Mouse (Mus musculus) myocyte (in vitro differentiated cells): ENCODE results near the gene Lemd1. TPM values are rescaled to one million over a fixed set of nuclear protein-coding genes. Genes with fewer than 3 reads are reported as not detected.

Experiments
- H3K27me3 ChIP-seq: one replicate; pipeline ENCODE4 v1.6.1; 2011; ENCODE audit not compliant: control insufficient read depth, insufficient read depth, insufficient read length
- H3K36me3 ChIP-seq: one replicate; pipeline ENCODE4 v1.6.1; 2011; ENCODE audit not compliant: control insufficient read depth, insufficient read depth
- H3K4me2 ChIP-seq: one replicate; pipeline ENCODE4 v1.6.1; 2011; ENCODE audit warnings: low read depth, control low read depth
- H3K4me3 ChIP-seq: one replicate; pipeline ENCODE4 v1.5.1; 2011; ENCODE audit warnings: mild to moderate bottlenecking, control low read depth, moderate library complexity
- H3K79me2 ChIP-seq: one replicate; pipeline ENCODE4 v1.6.1; 2011; ENCODE audit not compliant: control insufficient read depth, insufficient read depth
- H3ac ChIP-seq: one replicate; pipeline ENCODE4 v1.6.1; 2011; ENCODE audit not compliant: control insufficient read depth, insufficient read length
- CEBPB ChIP-seq: IDR thresholded peaks from 2 replicates; pipeline ENCODE4 v1.6.1; 2011; ENCODE audit warnings: mild to moderate bottlenecking, moderate library complexity; ENCODE audit not compliant: poor library complexity, insufficient read depth, severe bottlenecking
- E2F4 ChIP-seq: IDR thresholded peaks from one replicate; pipeline ENCODE4 v1.6.1; 2011; ENCODE audit warnings: mild to moderate bottlenecking, control low read depth, moderate library complexity; ENCODE audit not compliant: insufficient read depth
- MAX ChIP-seq: IDR thresholded peaks from one replicate; pipeline ENCODE4 v1.6.1; 2011; ENCODE audit warnings: low read depth, mild to moderate bottlenecking, control low read depth
- MYOD1 ChIP-seq, 3 experiments: IDR thresholded peaks; one replicate each; pipeline ENCODE4 v1.6.1; 2011; ENCODE audit warnings: control low read depth in 2 of 3, low read depth in 2 of 3, mild to moderate bottlenecking in 2 of 3, moderate library complexity in 1 of 3; ENCODE audit not compliant: insufficient read length in 2 of 3, control insufficient read depth in 1 of 3
- MYOG ChIP-seq, 3 experiments: IDR thresholded peaks; one replicate each; pipeline ENCODE4 v1.6.1; 2011; ENCODE audit warnings: control low read depth in 2 of 3, low read depth in 2 of 3, mild to moderate bottlenecking in 2 of 3; ENCODE audit not compliant: insufficient read length in 2 of 3, control insufficient read depth in 1 of 3, insufficient read depth in 1 of 3
- POLR2A ChIP-seq: IDR thresholded peaks from one replicate; pipeline ENCODE4 v1.6.1; 2011; ENCODE audit warnings: low read depth, mild to moderate bottlenecking, control low read depth, moderate library complexity; ENCODE audit not compliant: insufficient read length
- POLR2AphosphoS2 ChIP-seq: IDR thresholded peaks from one replicate; pipeline ENCODE4 v1.6.1; 2011; ENCODE audit warnings: low read depth, control low read depth; ENCODE audit not compliant: insufficient read length
- REST ChIP-seq: IDR thresholded peaks from one replicate; pipeline ENCODE4 v1.6.1; 2011; ENCODE audit warnings: mild to moderate bottlenecking, control low read depth, moderate library complexity; ENCODE audit not compliant: insufficient read depth, insufficient read length
- SRF ChIP-seq: IDR thresholded peaks from one replicate; pipeline ENCODE4 v1.6.1; 2011; ENCODE audit warnings: low read depth; ENCODE audit not compliant: control insufficient read depth, insufficient read length
- TCF12 ChIP-seq: IDR thresholded peaks from one replicate; pipeline ENCODE4 v1.6.1; 2011; ENCODE audit warnings: mild to moderate bottlenecking, control low read depth; ENCODE audit not compliant: poor library complexity, insufficient read depth, severe bottlenecking
- TCF3 ChIP-seq: IDR thresholded peaks from one replicate; pipeline ENCODE4 v1.6.1; 2011; ENCODE audit warnings: low read depth, control low read depth; ENCODE audit not compliant: insufficient read length
- USF1 ChIP-seq: IDR thresholded peaks from one replicate; pipeline ENCODE4 v1.6.1; 2011; ENCODE audit warnings: low read depth, mild to moderate bottlenecking, control low read depth, moderate library complexity
- polyA plus RNA-seq: library from polyadenylated mRNA; unstranded; fragments of >200 nt; fragmentation: generic; extraction: Trizol; gene quantifications from one replicate; pipeline ENCODE4 v1.2.1, GENCODE M21; 2012; ENCODE audit warnings: missing spikeins

The Lemd1 gene
- polyA plus RNA-seq, 1 experiment: 0.49 TPM

GRCm38 (mm10) chr1:132206828-132207227 is 15.6 kb downstream of the Lemd1 start:
- Histone ChIP-seq H3K4me2 (no peak overlapping the region), H3K79me2 (no peaks in the 10 kb centered on the region), H3K27me3 (no peaks in the 10 kb centered on the region), H3K36me3 (no peaks in the 10 kb centered on the region), H3ac (no peak overlapping the region), H3K4me3 (no peak overlapping the region)
- no peak for TF ChIP-seq SRF
- TF ChIP-seq CEBPB: no peak
- TF ChIP-seq USF1: no peak
- TF ChIP-seq POLR2AphosphoS2: no peak
- no peak for TF ChIP-seq MYOG (IDR thresholded peaks at IDR 0.05; ENCODE audit: control insufficient read depth in 1 of 3, insufficient read depth in 1 of 3, insufficient read length in 2 of 3, low read depth in 2 of 3)
- TF ChIP-seq TCF3: no peak
- no peak for TF ChIP-seq TCF12
- no peak for TF ChIP-seq E2F4
- TF ChIP-seq MYOD1 (IDR thresholded peaks at IDR 0.05; ENCODE audit: control insufficient read depth in 1 of 3, insufficient read length in 2 of 3, low read depth in 2 of 3): no peak
- no peak for TF ChIP-seq REST
- no peak for TF ChIP-seq POLR2A
- no peak for TF ChIP-seq MAX

GRCm38 (mm10) chr1:132208154-132208553 is 16.9 kb downstream of the Lemd1 start:
- no peak overlapping the region for H3ac ChIP-seq
- no peak for TF ChIP-seq TCF12
- no peak overlapping the region for H3K4me3 ChIP-seq
- no peaks in the 10 kb centered on the region for H3K36me3 ChIP-seq
- no peaks in the 10 kb centered on the region for H3K79me2 ChIP-seq
- H3K4me2 ChIP-seq: no peak overlapping the region
- H3K27me3 ChIP-seq: no peaks in the 10 kb centered on the region

- Histone ChIP-seq H3ac (no peak overlapping the region), H3K4me3 (no peak overlapping the region), H3K4me2 (no peak overlapping the region), H3K27me3 (no peaks in the 10 kb centered on the region), H3K79me2 (no peaks in the 10 kb centered on the region), H3K36me3 (no peaks in the 10 kb centered on the region)
- TF ChIP-seq POLR2A: no peak
- no peak for TF ChIP-seq SRF
- TF ChIP-seq USF1: no peak
- TF ChIP-seq MAX: no peak
- no peak for TF ChIP-seq MYOD1 (IDR thresholded peaks at IDR 0.05; ENCODE audit: control insufficient read depth in 1 of 3, insufficient read length in 2 of 3, low read depth in 2 of 3)
- TF ChIP-seq TCF3: no peak
These were observed 18.2 kb downstream of the Lemd1 start for GRCm38 (mm10) chr1:132209400-132209799.

- no peak overlapping the region for H3ac ChIP-seq
These were observed 19.7 kb downstream of the Lemd1 start for GRCm38 (mm10) chr1:132210922-132211321.

DNA sequence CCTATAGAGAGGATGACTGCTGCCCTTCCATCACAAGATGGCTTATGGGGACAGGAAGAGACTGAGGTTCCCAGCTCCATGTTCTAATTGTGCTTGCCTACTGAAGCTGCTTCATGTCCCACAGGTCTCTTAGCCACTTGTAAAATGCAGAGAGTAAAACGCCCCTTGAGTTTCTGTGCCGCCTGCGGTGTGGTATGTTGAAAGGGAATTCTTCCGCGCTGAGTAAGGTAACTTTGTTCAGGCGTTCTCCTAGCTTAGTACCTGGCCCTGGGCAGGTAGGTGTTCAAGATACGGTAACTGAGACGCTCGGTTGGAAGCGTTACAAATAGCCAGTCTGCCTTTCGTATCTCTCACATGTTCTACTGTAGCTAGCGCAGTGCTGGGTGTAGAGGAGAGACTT is 20.4 kb downstream of the Lemd1 start:
- Histone ChIP-seq H3K4me3 (no peak overlapping the region), H3K4me2 (no peak overlapping the region), H3K27me3 (peaks cover 10% of the 10 kb centered on the region), H3K79me2 (no peaks in the 10 kb centered on the region), H3K36me3 (no peaks in the 10 kb centered on the region), H3ac (no peak overlapping the region)
- TF ChIP-seq E2F4 (no peak), CEBPB (no peak), USF1 (no peak), MYOG (IDR thresholded peaks at IDR 0.05; ENCODE audit: control insufficient read depth in 1 of 3, insufficient read depth in 1 of 3, insufficient read length in 2 of 3, low read depth in 2 of 3) (no peak), MAX (no peak), MYOD1 (IDR thresholded peaks at IDR 0.05; ENCODE audit: control insufficient read depth in 1 of 3, insufficient read length in 2 of 3, low read depth in 2 of 3) (no peak), REST (no peak), TCF3 (no peak), POLR2AphosphoS2 (no peak), SRF (no peak), TCF12 (no peak), POLR2A (no peak)

More at GRCm38 (mm10) chr1:132210922-132211321, 19.7 kb downstream of the Lemd1 start:
- no peaks in the 10 kb centered on the region for H3K79me2 ChIP-seq
- H3K36me3 ChIP-seq: no peaks in the 10 kb centered on the region
- H3K27me3 ChIP-seq: peaks cover 4% of the 10 kb centered on the region
- H3K4me3 ChIP-seq: no peak overlapping the region
- no peak for TF ChIP-seq USF1
- TF ChIP-seq SRF: no peak
- no peak for TF ChIP-seq POLR2A
- no peak for TF ChIP-seq POLR2AphosphoS2
- TF ChIP-seq TCF12: no peak
- no peak for TF ChIP-seq CEBPB
- no peak for TF ChIP-seq MYOG (IDR thresholded peaks at IDR 0.05; ENCODE audit: control insufficient read depth in 1 of 3, insufficient read depth in 1 of 3, insufficient read length in 2 of 3, low read depth in 2 of 3)
- no peak for TF ChIP-seq MAX
- TF ChIP-seq MYOD1 (IDR thresholded peaks at IDR 0.05; ENCODE audit: control insufficient read depth in 1 of 3, insufficient read length in 2 of 3, low read depth in 2 of 3): no peak
- TF ChIP-seq REST: no peak
- no peak for TF ChIP-seq TCF3
- no peak for TF ChIP-seq E2F4
- no peak overlapping the region for H3K4me2 ChIP-seq
